Mouse (Mus musculus): ENCODE data around the gene Hspg2.
"Not testable (repeated sequence)": the region's sequence is repeated elsewhere in the genome, so short reads cannot be mapped to it uniquely, and the experiment has no call there.

Hspg2 gene

GRCm38 (mm10) chr4:137578181-137578845 is 109.7 kb downstream of the Hspg2 start:
- peak; percentile 45 to 62 for DNase-seq (ENCODE audit: low spot score in 2 of 2)

GRCm38 (mm10) chr4:137579789-137580188 is 111.2 kb downstream of the Hspg2 start:
- no peak for DNase-seq (ENCODE audit: low spot score in 2 of 2)

- no peak for DNase-seq (ENCODE audit: low spot score in 2 of 2)
These were observed 111.7 kb downstream of the Hspg2 start for GRCm38 (mm10) chr4:137580299-137580698.

- DNase-seq (ENCODE audit: low spot score in 2 of 2), result peak; percentile 63 to 64
These were observed 113.2 kb downstream of the Hspg2 start for GRCm38 (mm10) chr4:137581815-137582214.

GRCm38 (mm10) chr4:137589095-137589494 is 120.5 kb downstream of the Hspg2 start:
- DNase-seq (ENCODE audit: low spot score in 2 of 2), result not testable (repeated sequence)

- DNase-seq (ENCODE audit: low spot score in 2 of 2), result no peak
These were observed 121.0 kb downstream of the Hspg2 start for GRCm38 (mm10) chr4:137589586-137589985.

- DNase-seq (ENCODE audit: low spot score in 2 of 2), result no peak
These were observed 122.4 kb downstream of the Hspg2 start for GRCm38 (mm10) chr4:137590961-137591360.

GRCm38 (mm10) chr4:137593601-137594495 is 125.3 kb downstream of the Hspg2 start, which contains the start of gene Usp48:
TSS of gene Usp48 (plus strand) at chr4:137593755.
- peak; percentile 97 to 98 for DNase-seq (ENCODE audit: low spot score in 2 of 2)

GRCm38 (mm10) chr4:137594496-137595270 is 126.1 kb downstream of the Hspg2 start:
- peak; percentile 72 to 78 for DNase-seq (ENCODE audit: low spot score in 2 of 2)

- no peak for DNase-seq (ENCODE audit: low spot score in 2 of 2)
These were observed 128.6 kb downstream of the Hspg2 start for GRCm38 (mm10) chr4:137597098-137597630.

GRCm38 (mm10) chr4:137598577-137598976 is 130.0 kb downstream of the Hspg2 start:
- no peak for DNase-seq (ENCODE audit: low spot score in 2 of 2)

- peak; percentile 60 to 83 for DNase-seq (ENCODE audit: low spot score in 2 of 2)
These were observed 135.0 kb downstream of the Hspg2 start for GRCm38 (mm10) chr4:137603449-137604171.

GRCm38 (mm10) chr4:137607023-137607422 is 138.5 kb downstream of the Hspg2 start:
- DNase-seq (ENCODE audit: low spot score in 2 of 2), result no peak

- no peak for DNase-seq (ENCODE audit: low spot score in 2 of 2)
These were observed 140.7 kb downstream of the Hspg2 start for GRCm38 (mm10) chr4:137609281-137609680.

- peak; percentile 83 to 93 for DNase-seq (ENCODE audit: low spot score in 2 of 2)
These were observed 141.1 kb downstream of the Hspg2 start for GRCm38 (mm10) chr4:137609702-137610101.

GRCm38 (mm10) chr4:137610256-137610655 is 141.7 kb downstream of the Hspg2 start:
- no peak for DNase-seq (ENCODE audit: low spot score in 2 of 2)

Measured in natural killer cell, adult 2 months (primary cell).